Mouse (Mus musculus) testis, adult 2 months (tissue): ENCODE results near the gene Myo5c.

Experiments
- CTCF ChIP-seq: fragments of 200-500 bp; IDR thresholded peaks from 2 replicates; pipeline ENCODE4 v1.5.1; 2012; ENCODE audit warnings: low read depth, mild to moderate bottlenecking, inconsistent platforms, low read length, moderate library complexity; ENCODE audit not compliant: control insufficient read depth, insufficient read depth, insufficient replicate concordance
- POLR2A ChIP-seq: fragments of 200-500 bp; IDR thresholded peaks from 2 replicates; pipeline ENCODE4 v1.6.1; 2012; ENCODE audit warnings: low read depth, mild to moderate bottlenecking, inconsistent platforms, low read length, moderate library complexity; ENCODE audit not compliant: control insufficient read depth

DNA sequence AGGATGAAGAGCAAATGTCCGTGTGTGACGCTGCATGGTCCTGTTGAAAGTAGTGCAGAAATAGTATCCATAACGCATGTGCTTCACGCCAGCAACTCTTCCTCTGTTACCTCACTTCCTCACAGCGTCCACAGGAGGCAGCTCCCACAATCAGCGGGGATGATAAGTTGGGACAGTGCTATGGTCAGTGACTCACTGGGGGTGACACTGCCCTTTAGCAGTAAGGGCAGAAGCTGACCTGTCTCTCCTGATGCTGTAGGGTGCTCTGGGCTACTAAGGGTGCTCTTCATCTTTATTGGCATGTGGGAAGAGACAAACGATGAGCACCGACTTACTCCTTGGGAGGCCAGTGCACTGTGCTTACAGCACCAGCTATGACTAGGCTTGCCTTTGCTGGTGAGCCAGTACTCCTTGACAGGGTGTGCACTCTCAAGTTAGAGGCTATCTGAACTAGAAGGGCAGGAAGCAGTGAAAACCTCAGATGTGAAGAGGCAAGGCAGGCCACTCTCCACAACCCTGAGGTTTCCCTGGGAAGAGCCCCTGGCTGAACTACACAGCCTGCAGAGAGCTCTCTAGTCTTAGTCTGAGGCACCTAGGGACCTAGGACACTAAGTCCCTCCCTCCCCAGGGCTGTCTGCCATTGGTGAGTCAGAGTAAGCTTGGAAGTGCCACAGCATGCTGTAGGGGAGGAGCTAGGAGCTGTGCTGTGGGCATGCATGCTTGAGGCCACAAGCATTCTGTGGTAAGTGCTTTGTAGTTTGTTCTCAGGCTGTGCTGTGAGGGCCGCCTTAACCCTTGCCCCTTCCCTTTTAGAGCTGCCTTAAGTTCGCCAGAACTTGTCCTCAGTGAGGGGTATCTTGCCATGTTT is 10.2 kb upstream of the Myo5c start:
- TF ChIP-seq POLR2A (no peak), CTCF (no peak)
